Mouse (Mus musculus): Measurements from ENCODE around the gene Smad1. TPM values are rescaled to one million over a fixed set of nuclear protein-coding genes. Genes with fewer than 3 reads are reported as not detected.

Gene Smad1
- polyA plus RNA-seq (2015; fragmentation: Illumina TruSeq; extraction: RNeasy Lipid Tissue Mini Kit (QIAGEN cat#74804); ENCODE audit: insufficient read depth, low replicate concordance), result 15.4 TPM

GRCm38 (mm10) chr8:79398994-79399650 lies at the start of gene Smad1:
Smad1 (minus strand) TSS chr8:79399518.

GRCm38 (mm10) chr8:79294610-79295275 lies 104.6 kb downstream of the Smad1 start, which contains the start of gene Mmaa:
Mmaa (minus strand) TSS chr8:79294937.

Other genes starting within 250 kb of the Smad1 start
- not detected for gene 1700011L22Rik, start 150.9 kb downstream of the Smad1 start, polyA plus RNA-seq (2015; fragmentation: Illumina TruSeq; extraction: RNeasy Lipid Tissue Mini Kit (QIAGEN cat#74804); ENCODE audit: insufficient read depth, low replicate concordance)
- 15.4 TPM for gene Mmaa, start 104.6 kb downstream of the Smad1 start, polyA plus RNA-seq (2015; fragmentation: Illumina TruSeq; extraction: RNeasy Lipid Tissue Mini Kit (QIAGEN cat#74804); ENCODE audit: insufficient read depth, low replicate concordance)
- gene Otud4, start 240.1 kb upstream of the Smad1 start, polyA plus RNA-seq (2015; fragmentation: Illumina TruSeq; extraction: RNeasy Lipid Tissue Mini Kit (QIAGEN cat#74804); ENCODE audit: insufficient read depth, low replicate concordance), result 80.2 TPM